Mouse (Mus musculus): ENCODE measurements around the gene Nsl1.

DNA sequence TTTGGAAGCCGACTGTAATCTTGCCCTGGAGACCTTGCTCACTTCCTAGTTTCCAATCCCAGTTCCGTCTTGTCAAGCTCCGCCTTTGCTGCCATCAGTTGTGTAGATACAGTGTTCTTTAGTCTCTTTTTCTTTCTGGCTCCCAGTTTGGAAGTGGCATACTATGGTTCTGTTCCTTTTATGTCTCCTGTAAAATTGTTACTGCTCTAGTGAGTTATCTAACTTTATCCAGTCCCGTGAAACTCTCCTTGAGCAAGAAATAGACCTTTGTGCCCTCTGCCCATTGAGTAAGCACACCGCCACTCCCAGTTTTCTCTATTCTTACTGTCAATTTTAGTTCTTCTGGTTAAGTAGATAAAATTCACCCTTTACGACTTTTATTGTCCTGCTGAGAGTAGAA lies 8.8 kb downstream of the Nsl1 start:
- TF ChIP-seq CHD2 (IDR thresholded peaks at IDR 0.05; ENCODE audit: low read depth, low read length) (no peak), HCFC1 (IDR thresholded peaks at IDR 0.05; ENCODE audit: borderline replicate concordance, insufficient read depth, low read length) (no peak)

Measured in ES-E14 (cell line).